Mouse (Mus musculus): Measurements from ENCODE around the gene Angptl4. TPM values are rescaled to one million over a fixed set of nuclear protein-coding genes. Genes with fewer than 3 reads are reported as not detected.
"Not testable (repeated sequence)": the region's sequence is repeated elsewhere in the genome, so short reads cannot be mapped to it uniquely, and the experiment has no call there.

Angptl4 gene
- total RNA-seq (2021), result 10 to 100 TPM; 29.1 to 35.0 TPM

DNA sequence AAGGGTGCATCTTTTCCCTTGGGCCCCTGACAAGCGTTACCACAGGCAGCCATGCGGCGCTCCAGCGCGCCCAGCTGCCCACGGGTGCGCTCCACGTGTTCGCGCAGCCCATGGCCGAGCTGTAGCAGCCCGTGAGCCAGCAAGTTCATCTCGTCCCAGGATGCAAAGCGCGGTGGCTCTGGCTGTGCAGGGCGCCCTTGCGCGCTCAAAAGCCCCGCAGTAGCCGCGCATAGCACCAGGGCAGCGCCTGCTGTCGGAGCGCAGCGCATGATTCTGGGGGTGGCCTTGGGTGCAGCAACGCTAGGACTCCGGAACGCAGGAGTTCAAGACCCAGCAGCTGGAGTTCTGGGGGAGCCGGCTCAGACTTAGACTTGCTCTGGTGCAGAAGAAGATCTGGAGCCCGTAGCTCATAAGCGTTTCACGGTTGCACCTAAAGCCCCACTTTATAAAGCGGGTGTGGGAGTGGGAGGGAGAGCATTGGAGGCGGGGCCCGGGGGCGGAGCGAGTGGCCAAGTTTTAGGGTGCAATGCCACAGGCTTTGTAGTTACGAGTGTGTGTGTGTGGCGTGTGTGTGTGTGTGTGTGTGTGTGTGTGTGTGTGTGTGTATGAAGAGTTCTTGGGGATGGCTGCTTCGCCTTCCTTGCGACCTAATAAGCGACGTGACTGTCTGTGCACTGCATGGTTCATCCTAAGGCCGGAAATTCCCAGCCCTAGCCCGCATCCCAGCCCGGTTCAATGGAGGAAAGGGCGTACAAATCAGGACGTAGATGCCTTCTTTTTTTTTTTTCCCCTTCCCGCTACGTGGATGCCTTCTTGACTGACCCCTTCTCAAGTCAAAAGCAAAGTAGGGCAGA lies at the start of gene Angptl4:
Gene Angptl4, minus strand, starts transcription at position 707 of the 854 bp plus-strand sequence.
- peak; percentile 83 for DNase-seq

DNA sequence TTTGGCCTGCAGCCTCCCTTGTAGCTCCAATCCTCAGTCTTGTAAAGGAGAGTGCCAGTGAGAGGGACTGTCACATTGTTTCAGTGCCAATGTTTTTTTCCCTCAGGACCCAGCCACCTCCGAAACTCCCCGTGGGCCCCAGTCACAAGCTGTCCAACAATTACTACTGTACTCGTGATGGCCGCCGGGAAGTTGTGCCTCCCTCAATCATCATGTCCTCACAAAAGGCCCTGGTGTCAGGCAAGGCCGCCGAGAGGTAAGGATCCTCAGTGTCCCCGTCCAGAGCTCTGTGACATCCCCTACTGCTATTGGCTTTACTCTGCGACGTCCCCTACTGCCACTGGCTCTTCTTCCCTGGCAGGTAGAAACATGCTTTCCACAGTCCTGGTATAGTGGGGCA lies 47.9 kb upstream of the Angptl4 start:
- DNase-seq, result no peak

DNA sequence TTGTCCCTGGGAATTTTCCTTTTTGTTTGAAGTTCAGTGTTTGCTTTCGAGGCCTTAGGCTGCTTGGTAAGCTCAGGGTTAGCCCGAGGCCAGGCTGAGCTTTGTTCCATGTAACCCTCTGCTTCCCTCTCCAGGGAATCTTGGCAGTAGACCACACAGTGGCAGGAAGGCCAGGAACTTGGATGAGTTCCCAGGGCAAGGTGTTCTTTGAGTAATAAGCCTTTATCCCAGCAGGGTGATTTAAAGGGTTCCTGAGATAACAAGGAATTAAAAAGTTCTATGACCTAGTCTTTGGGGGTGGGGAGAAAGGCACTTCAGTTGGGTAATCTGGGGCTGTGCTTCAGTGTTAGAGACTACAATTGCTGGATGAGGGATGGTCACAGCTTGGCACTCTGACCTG lies 47.3 kb upstream of the Angptl4 start:
- peak; percentile 86 for DNase-seq

DNA sequence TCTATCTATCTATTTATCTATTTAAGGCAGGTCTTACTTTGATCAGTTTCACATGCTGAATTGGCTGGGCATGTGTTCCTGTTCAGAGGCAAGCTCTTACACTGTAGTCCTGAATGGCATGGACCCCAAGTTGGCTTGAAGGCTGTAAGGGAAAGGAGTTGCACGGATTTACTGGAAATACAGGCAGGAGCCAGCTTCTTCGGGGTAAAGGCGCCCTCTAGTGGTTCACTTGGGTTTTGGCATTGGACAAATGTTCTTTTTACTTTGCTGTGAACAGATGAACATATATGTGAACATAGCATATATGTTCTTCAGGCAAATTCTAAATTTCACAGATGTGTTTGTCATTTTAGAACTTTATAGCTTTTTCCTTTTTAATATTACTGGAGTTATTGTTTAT lies 45.2 kb upstream of the Angptl4 start:
- peak; percentile 87 for DNase-seq

DNA sequence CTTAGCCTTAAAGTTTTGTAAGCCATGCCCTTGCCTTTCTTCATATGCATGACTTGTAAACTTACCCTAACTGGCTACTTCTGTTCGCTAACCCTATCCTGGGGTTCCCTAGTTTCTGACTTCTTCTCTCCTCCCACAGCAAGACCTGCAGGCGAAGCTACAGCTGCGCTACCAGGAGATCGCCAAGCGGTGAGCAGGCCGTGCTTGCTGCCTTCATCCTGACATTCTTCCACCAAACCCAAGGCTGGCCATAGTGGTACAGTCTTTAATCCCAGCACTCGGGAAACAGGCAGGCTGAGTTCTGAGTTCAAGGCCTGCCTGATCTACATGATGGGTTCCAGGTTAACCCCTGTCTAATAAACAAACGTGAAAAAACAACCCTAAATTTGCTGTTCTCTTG lies 43.8 kb upstream of the Angptl4 start:
- no peak for DNase-seq

DNA sequence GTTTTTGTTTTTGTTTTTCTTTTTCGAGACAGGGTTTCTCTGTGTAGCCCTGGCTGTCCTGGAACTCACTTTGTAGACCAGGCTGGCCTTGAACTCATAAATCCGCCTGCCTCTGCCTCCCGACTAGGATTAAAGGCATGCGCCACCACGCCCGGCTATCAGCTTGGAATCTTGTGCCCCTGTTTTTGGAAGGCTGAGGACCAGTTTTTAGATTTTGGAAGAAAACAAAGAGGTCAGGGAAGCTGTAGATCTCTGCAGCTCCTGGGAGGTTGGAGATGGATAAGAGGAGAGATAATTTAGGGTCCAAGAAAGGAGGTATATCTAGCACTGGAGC lies 43.3 kb upstream of the Angptl4 start:
- not testable (repeated sequence) for DNase-seq

DNA sequence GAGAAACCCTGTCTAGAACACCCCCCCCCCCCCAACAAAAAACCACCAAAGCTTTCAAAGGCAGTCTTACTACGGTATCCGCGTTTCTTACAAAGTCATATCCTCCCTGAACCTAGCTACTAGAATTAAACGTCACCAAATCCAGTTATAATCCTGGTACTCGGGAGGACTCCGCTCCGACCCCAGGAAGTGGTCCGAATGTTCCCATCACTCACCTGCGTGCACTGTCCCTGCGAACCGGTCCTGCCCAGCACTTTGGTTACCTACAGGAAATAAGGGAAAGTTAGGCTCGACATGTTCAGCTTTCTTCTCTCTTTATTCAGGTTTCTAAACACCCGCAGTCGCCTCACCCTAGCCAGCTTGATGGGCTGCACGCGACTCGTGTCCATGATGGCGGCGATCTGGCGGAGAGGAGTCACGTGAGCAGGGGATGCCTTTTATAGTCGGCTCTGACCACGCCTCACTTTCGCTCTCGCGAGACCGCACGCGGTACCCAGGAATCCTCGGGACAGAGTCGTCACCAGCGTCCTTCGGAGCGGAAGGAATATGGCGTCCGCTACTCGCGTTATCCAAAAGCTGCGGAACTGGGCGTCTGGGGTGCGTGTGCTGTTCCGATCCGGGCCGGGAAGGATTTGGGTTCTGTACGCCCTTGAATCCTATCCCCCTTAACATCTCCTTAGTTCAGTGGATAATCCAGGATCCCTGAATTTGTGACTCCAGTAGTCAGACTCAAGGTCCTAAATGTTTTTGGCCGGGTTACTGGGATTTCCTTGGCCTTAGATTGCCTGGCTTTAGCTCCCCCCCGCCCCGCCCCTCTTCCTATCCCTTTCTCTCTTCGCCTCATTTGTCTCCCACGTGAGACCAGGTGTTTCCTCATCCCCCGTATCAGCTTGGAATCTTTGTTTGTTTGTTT lies 42.7 kb upstream of the Angptl4 start, which contains the start of the genes Rps28 and Ndufa7:
Gene Rps28, minus strand, starts transcription at position 479 of the 913 bp plus-strand sequence.
Gene Ndufa7, plus strand, starts transcription at position 489 of the 913 bp plus-strand sequence.
- peak; percentile 99 for DNase-seq

DNA sequence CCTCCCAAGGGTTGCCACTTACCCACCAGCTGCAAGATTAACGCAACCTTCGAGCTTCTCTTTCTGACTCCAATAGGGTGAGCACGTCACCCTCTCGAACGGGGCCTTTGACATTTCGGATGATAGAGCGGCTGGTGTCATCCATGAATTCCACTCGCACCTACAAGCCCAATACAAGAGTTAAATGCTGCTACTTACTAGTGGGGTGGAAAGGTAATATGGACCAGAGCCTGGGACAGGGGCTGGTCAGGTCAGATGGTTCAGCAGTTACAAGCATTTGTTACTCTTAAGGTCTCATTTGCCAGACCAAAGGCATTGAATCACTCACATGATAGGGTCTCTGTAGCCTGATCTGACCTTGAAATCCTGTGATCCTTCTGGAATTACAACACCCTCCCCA lies 41.5 kb upstream of the Angptl4 start:
- DNase-seq, result not testable (repeated sequence)

DNA sequence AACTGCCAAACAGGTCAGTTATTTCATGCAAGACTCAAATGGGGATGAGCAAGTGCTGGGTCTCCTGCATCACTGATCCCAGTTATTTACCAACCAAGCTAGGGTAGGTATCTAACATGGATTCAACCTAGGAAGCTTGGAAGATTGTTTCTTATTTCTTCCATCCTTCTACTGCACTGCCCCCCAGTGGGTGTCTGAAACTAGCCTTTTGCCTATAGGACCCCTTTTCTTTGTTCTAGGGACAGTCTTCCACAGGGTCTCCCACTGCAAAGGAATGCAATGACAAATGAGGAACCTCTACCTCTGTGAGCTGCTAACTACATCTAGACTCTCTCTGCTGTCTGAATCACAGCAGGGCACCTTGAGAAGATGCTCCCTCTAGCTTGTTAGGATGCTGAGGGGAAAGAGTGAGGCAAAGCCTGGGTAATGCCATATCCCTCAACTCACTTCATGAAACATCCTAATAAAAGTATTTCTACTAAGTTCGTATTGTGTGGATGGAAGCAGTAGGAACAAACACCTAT lies 40.9 kb upstream of the Angptl4 start:
- DNase-seq, result no peak

DNA sequence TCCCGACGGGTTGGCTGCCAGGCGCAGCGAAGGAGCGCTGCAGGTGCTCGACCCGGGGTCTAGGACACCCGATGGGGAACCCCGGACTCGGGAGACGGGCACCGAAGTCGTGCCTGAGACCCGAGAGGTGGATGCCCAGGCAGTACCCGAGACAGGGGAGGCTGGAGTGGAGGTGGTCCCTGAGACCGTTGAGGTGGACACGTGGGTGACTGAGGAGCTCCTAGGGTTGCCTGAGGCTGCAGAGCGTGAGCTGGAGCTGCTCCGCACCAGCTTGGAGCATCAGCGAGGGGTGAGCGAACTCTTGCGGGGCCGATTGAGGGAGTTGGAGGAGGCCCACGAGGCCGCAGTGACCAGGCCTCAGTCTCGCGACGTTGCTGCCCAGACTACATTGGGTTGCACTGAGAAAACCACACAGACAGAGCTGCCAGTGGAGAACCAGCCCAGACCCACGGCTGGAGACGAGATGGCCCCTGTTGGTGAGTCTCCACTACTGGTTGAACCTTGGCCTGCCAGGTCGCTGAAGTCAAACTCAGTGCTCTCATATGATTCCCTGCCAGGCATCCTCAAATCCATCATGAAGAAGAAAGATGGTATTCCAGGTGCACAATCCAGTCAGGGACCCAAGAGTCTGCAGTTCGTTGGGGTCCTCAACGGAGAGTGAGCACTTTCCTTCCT lies 36.5 kb upstream of the Angptl4 start:
- no peak for DNase-seq

DNA sequence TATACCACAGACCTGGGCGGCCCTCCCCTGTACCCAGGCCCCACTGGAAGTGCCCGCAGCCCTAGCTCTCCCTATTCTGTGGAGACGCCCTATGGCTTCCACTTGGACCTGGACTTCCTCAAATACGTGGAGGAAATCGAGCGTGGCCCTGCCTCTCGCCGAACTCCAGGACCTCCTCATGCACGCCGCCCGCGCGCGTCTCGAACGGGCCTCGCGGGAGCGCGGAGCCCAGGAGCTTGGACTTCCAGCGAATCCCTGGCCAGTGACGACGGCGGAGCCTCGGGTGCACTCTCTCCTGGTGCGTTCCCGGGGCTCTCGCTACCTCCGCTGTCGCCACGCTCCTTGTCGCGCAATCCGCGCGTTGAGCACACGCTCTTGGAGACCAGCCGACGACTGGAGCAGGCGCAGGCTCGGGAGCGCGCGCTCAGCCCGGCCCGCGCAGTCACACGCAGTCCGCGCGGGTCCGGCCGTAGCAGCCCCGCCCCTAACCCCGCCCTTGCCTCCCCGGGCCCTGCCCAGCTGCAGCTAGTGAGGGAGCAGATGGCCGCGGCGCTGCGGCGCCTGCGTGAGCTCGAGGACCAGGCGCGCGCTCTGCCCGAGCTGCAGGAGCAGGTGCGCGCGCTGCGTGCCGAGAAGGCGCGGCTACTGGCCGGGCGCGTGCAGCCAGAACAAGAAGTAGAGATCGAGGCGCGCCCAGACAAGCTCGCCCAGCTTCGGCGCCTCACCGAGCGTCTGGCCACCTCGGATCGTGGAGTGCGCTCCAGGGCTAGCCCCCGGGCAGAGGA lies 35.7 kb upstream of the Angptl4 start:
- DNase-seq, result peak; percentile 90

DNA sequence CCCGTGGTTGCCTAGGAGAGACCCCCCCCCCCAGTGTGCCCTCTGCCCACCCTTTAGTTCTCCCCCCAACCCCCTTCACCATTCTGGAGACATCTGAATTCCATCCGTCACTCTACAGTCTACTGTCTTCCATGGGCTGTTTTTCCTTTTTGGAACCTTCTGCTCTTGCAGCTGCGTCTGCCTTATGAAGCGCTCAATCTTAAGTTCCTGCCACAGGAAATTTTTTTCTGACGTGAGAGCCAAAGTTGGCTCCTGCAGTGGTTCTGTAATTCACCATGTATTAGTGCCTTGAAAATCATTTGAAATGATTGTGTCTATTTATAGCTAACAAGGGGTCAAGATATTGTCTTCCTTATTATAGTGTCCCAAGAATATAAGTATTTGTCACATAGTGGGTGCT lies 35.0 kb upstream of the Angptl4 start:
- no peak for DNase-seq

DNA sequence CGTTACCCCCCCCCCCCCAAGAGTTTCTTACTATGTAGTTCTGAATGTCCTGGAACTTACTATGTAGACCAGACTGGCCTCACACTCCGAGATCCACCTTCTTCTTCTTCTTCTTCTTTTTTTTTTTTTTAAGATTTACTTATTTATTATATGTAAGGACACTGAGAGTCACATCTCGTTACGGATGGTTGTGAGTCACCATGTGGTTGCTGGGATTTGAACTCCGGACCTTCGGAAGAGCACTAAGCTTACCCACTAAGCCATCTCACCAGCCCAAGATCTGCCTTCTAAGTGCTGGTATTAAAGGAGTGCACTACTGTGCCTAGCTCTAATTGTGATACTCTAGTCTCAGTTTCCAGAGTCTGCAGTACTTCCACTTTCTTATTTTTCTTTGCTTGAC lies 33.8 kb upstream of the Angptl4 start:
- DNase-seq, result no peak

DNA sequence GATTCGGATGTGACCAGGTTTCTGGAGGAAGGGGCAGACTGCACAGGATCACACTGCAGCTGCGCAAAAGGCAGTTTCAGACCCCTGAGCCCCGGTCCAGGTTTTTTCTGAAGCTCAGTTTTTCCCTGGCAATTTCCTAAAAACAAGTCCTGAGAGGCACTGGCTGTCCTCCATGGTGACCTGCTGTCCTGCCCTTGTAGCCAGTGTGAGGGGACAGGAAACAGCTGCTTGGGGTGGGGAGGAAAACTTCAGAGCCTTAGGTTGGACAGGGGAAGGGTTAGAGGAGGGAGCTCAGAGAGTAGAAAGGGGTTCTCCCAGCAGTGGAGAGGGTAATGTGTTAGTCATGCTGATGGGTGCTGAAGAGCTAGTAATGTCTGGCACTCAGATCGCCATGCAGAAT lies 31.4 kb upstream of the Angptl4 start:
- DNase-seq, result peak; percentile 58

DNA sequence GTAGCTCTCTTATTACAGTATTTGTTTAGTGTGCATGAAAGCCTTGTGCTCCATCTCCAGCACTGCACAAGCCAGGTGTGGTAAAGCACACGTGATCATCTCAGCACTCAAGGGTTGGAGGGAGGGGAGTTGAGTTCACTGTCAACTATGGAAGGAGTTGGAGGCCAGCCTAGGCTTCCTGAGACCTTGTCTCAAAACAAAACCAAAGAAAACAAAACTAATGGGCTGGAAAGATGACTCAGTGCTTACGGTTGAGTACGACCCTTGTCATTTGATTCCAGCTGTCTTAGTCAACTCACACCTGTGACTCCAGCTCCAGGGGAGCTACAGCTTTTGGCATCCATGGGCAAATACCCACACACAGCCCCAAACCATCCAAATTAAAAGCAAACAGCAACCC lies 30.8 kb upstream of the Angptl4 start:
- DNase-seq, result no peak

DNA sequence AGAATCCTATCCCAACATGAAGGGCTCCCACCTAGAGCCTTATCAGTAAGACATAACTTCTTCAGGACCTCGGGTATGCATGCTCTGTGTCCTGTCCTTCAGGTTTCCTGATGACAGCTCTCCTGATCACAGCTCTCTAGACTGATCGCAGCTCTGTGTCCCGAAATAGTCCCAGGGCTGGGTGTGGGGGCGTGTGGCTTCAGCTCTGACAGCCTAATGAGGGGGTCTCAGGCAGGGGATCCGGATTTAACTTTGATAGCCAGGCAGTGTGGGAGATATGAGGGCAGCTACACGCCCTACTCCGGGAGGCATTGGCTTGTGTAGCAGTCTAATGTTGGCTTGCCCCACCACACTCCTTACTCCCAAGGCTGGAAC lies 29.5 kb upstream of the Angptl4 start:
- peak; percentile 33 for DNase-seq

DNA sequence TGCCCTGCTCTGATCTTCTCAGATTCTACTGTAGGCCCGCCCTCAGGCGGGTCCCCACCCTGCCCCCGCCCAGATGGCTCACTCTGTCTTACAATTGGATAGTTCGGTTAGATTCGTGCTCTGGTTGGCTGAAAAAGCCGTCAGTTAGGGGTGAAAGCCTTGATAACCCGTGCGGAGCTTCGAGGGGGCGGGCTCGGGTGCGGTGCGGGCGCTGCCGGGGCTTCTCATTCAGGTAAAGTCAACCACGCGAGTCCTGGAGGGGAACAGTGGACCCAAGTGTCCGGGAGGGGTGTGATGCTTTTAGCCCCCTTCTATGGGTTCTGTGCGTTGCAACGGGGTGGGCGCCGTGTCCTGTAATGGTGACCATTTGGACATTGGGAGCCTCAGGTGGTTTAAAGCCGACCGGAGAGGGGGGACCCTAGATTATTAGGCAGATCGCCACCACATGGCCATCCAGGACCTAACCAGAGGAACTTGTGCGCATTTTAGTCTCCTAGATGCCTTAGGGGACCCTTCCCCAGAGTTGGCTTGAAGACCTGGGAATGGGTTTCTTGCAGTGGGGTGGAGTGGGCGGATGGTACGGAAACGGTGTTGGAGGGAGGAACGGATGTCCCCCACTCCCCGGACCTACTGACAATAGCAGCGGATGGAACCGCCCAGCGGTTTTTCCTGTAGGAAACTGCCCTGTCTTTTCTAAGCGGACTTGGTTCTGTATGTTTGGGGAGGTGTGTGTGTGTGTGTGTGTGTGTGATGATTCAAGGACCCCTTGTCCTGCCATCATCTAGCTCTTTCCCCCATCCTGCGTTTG lies 28.9 kb upstream of the Angptl4 start, which contains the start of gene Kank3:
Gene Kank3, plus strand, starts transcription at position 186 of the 808 bp plus-strand sequence.
- DNase-seq, result peak; percentile 98

DNA sequence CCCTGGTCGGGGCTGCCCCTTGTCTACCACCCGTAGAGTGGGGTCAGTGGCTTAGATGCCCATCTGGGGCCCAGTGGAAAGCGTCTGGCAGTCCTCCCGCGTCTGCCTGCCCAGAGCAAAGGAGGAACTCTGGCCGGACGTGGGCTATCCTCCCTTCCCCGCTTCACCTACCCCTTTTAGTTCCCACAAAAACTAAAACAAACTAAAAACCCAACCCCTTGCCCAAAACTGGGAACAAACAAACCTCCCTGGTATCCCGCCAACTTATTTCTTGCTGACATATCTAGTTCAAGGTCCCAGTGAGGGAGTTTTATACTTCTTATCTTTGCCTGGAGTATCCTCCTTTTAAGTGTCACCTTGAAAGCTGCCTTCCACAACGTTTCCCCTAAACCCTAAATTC lies 26.6 kb upstream of the Angptl4 start:
- DNase-seq, result no peak

DNA sequence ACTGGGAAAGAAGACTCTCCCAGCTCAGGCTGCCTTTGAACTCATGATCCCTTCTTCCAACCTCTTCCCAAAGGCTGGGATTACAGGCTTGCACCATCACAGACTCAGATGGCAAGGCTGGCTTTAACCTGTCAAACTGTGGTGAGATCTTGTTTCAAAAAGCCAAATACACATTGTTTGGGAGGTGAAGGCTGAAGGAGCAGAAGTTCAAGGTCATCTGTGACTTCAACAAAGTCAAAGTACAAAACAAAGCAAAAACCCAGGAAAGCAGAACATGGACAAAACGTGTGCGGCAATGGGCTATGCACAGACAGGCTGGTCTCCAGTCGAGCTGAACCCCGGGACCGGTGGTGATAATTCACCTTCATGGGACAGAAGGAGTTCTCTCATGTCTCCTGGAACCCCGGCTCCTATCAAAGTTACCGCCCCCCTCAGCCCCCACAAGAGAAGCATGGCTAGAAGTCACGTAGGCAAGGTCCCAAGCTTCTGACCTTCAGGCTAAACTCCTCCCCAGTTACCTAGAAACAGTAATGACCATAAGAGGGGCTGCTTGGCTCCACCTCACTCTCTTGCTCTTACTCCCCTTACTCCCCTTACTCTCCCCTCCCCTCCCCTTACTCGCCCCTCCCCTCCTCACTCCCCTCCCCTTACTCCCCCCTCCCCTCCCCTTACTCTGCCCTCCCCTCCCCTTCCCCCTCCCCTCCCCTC lies 25.7 kb upstream of the Angptl4 start:
- no peak for DNase-seq

DNA sequence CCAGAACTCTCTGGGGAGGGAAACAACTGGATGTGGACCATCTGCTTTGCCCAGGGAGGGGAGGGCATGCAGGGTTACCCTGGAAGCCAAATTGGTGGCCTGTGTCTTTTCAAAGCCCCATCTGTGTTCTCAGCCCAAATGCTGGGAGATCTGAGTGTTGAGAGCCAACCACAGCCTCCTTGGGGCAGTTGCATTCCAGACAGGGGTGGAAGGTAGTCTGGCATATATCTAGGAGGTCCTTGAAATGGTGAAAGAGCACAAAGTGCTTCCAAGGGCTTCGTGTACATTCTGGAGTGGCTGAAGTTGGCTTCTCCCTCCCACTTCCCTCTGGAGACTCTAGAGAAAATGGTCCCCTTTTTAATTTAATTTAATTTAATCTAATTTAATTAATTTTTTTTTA lies 23.1 kb upstream of the Angptl4 start:
- no peak for DNase-seq

Data from heart, postnatal 4 days (tissue).